Mouse (Mus musculus): Measurements from ENCODE around the gene Acly. TPM values are rescaled to one million over a fixed set of nuclear protein-coding genes. Genes with fewer than 3 reads are reported as not detected.

Gene Acly
- polyA plus RNA-seq, 1 experiment from 2014 or later: 219 TPM

DNA sequence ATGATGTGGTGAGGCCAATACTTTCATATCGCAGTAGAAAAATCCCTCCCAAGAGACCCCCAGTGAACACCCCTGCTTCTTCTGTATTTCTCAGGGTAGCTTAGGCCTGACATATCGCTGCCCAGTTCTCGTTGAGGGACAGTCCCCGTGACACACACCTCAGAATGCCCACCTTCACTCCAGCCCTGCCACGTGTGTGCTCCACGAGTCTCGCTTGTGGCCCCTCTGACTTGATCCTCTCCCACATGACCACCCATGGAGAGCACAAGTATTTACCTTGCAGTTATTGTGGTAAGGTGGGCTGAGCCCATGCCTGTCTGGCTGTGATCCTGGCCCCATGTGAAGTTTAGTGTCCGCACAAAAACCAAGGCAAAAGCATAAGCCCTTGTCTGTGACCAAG is 40.9 kb upstream of the Acly start:
- DNase-seq (no peak), ATAC-seq (ENCODE audit: low FRiP score, low TSS enrichment) (no peak)
- Histone ChIP-seq H3K36me3 (ENCODE audit: control insufficient read depth, insufficient read depth, low read length) (no peaks in the 10 kb centered on the region), H3K4me1 (ENCODE audit: control insufficient read depth, insufficient read depth, low read length) (0 out of 2 replicates have a peak, but pooled peaks cover 9% of the 10 kb centered on the region), H3K27ac (replicated peaks; ENCODE audit: low read depth, low read length) (no peak overlapping the region), H3K4me2 (ENCODE audit: low read length) (no peak overlapping the region), H3K27me3 (ENCODE audit: control insufficient read depth, insufficient read depth, low read length) (peaks cover 5% of the 10 kb centered on the region; the same call in 1 of the 2 replicates), H3K9ac (replicated peaks; ENCODE audit: low read length) (no peak overlapping the region), H3K9me3 (ENCODE audit: control insufficient read depth, low read length) (no peaks in the 10 kb centered on the region), H3K4me3 (replicated peaks; ENCODE audit: low read depth, low read length) (no peak overlapping the region)
- 85% methylated on average over 8 of the region's 8 CpGs for WGBS

DNA sequence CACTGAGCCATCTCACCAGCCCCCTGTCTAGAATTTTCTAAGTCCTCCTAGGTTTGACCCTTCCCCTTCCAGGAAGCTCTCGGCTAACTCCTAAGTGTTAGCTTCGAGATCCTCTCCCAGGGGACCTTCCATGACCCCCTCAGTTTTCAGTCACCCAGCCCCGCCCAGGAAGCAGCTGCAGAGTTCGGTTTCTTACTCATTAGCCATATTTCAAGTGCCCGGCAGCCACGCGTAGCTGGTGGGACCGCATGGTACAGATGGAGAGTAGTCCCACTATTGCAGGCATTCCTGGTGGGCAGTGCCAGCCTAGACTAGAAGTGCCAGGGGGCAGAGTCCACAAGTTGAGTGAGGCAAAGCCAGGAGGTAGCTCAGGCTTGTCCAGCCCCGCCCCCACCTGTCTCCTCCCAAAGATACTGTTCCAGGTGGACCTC is 40.0 kb upstream of the Acly start:
- no peak for ATAC-seq (ENCODE audit: low FRiP score, low TSS enrichment)
- Histone ChIP-seq H3K36me3 (ENCODE audit: control insufficient read depth, insufficient read depth, low read length) (no peaks in the 10 kb centered on the region), H3K27me3 (ENCODE audit: control insufficient read depth, insufficient read depth, low read length) (peaks cover 5% of the 10 kb centered on the region; the same call in 1 of the 2 replicates), H3K4me2 (ENCODE audit: low read length) (no peak overlapping the region), H3K9me3 (ENCODE audit: control insufficient read depth, low read length) (no peaks in the 10 kb centered on the region), H3K4me1 (ENCODE audit: control insufficient read depth, insufficient read depth, low read length) (0 out of 2 replicates have a peak, but pooled peaks cover 9% of the 10 kb centered on the region), H3K4me3 (replicated peaks; ENCODE audit: low read depth, low read length) (no peak overlapping the region), H3K9ac (replicated peaks; ENCODE audit: low read length) (no peak overlapping the region), H3K27ac (replicated peaks; ENCODE audit: low read depth, low read length) (no peak overlapping the region)
- no peak for DNase-seq
- WGBS: 74% methylated on average over 9 of the region's 9 CpGs

DNA sequence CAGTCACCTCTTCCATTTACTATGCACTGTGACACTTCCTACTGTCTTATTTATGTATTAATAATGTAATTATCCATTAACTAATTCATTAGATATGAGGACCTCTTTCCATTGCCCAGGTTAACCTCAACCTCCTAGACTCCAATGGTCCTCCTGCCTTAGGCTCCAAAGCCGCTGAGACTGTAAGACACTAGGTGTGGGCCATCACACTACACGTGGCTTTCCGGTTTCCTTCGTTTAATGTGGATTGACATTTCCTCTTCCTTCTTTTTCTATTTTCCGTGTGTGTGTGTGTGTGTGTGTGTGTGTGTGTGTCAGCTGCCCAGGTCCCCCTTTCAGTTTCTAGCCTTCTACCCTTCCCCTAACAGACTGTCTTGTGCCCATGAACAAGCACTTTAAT is 39.4 kb upstream of the Acly start:
- Histone ChIP-seq H3K4me1 (ENCODE audit: control insufficient read depth, insufficient read depth, low read length) (0 out of 2 replicates have a peak, but pooled peaks cover 9% of the 10 kb centered on the region), H3K4me3 (replicated peaks; ENCODE audit: low read depth, low read length) (no peak overlapping the region), H3K36me3 (ENCODE audit: control insufficient read depth, insufficient read depth, low read length) (no peaks in the 10 kb centered on the region), H3K4me2 (ENCODE audit: low read length) (no peak overlapping the region), H3K27ac (replicated peaks; ENCODE audit: low read depth, low read length) (no peak overlapping the region), H3K27me3 (ENCODE audit: control insufficient read depth, insufficient read depth, low read length) (peaks cover 5% of the 10 kb centered on the region; the same call in 1 of the 2 replicates), H3K9ac (replicated peaks; ENCODE audit: low read length) (no peak overlapping the region), H3K9me3 (ENCODE audit: control insufficient read depth, low read length) (no peaks in the 10 kb centered on the region)
- DNase-seq (no peak), ATAC-seq (ENCODE audit: low FRiP score, low TSS enrichment) (no peak)
- WGBS: 89% methylated on average over 5 of the region's 5 CpGs

DNA sequence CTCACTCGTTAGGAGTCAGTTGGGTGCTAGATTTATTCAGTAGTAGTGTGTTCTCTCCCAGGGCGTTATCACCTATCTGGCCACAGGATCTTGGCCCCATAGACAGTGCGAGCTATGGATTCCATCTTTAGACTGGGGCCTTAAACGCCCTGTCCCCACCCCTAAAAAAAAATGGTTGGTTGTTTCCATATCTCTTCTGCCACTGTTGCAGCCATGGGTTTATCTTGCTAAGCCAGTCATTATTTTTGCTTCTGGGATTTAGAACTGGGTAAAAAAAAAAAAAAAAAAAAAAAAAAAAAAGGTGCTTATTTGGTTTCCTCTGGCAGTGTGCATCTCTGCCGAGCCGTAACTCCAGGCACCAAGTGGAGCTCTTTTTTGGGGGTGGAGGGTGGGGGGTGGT is 36.9 kb upstream of the Acly start:
- Histone ChIP-seq H3K36me3 (ENCODE audit: control insufficient read depth, insufficient read depth, low read length) (no peaks in the 10 kb centered on the region), H3K4me2 (ENCODE audit: low read length) (no peak overlapping the region), H3K4me3 (replicated peaks; ENCODE audit: low read depth, low read length) (no peak overlapping the region), H3K9me3 (ENCODE audit: control insufficient read depth, low read length) (no peaks in the 10 kb centered on the region), H3K9ac (replicated peaks; ENCODE audit: low read length) (no peak overlapping the region), H3K27ac (replicated peaks; ENCODE audit: low read depth, low read length) (no peak overlapping the region), H3K4me1 (ENCODE audit: control insufficient read depth, insufficient read depth, low read length) (no peaks in the 10 kb centered on the region), H3K27me3 (ENCODE audit: control insufficient read depth, insufficient read depth, low read length) (no peaks in the 10 kb centered on the region)
- DNase-seq (no peak), ATAC-seq (ENCODE audit: low FRiP score, low TSS enrichment) (no peak)
- WGBS: 94% methylated on average over 6 of the region's 6 CpGs

DNA sequence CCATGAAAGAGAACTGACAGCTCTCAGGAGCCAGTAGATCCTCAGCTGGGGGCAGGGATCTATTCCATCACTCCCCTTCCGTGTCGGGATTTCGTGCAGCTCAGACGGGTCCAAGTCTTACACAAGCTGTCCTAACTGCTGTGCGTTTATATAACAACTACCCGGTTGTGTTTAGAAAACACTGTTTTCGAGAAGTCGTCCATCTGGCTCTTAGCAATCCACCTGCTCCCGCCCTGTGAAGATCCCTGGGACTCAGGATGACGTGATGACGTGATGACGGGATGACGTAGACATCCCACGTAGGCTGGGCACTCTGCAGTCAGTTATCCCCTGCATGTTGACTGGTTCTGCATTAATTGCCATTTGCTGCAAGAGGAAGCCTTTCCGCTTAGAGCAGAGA is 36.5 kb upstream of the Acly start:
- no peak overlapping the region for H3K9ac ChIP-seq (replicated peaks; ENCODE audit: low read length)
- H3K9me3 ChIP-seq (ENCODE audit: control insufficient read depth, low read length): no peaks in the 10 kb centered on the region
- DNase-seq (no peak), ATAC-seq (ENCODE audit: low FRiP score, low TSS enrichment) (no peak)
- H3K4me1 ChIP-seq (ENCODE audit: control insufficient read depth, insufficient read depth, low read length): no peaks in the 10 kb centered on the region
- H3K27ac ChIP-seq (replicated peaks; ENCODE audit: low read depth, low read length): no peak overlapping the region
- H3K4me3 ChIP-seq (replicated peaks; ENCODE audit: low read depth, low read length): no peak overlapping the region
- H3K4me2 ChIP-seq (ENCODE audit: low read length): no peak overlapping the region
- no peaks in the 10 kb centered on the region for H3K36me3 ChIP-seq (ENCODE audit: control insufficient read depth, insufficient read depth, low read length)
- no peaks in the 10 kb centered on the region for H3K27me3 ChIP-seq (ENCODE audit: control insufficient read depth, insufficient read depth, low read length)
- 86% methylated on average over 15 of the region's 15 CpGs for WGBS

DNA sequence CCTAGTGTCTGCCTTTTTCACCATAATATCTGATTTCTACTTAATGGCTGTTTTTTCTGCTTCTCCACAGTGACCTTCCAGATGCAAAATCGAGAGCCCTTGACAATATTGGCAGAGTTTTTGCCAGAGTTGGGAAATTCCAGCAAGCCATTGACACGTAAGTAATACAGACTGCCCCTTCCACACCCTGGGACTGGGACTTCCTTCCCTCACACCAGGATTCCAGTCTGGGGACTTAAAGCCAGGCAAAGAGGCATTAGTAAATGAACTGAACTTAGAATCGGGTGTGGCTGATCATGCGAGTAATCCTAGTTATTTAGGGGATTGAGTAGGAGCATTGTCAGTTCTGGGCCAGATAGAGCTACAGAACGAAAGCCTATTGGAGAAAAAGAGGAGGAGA is 33.9 kb upstream of the Acly start:
- H3K4me1 ChIP-seq (ENCODE audit: control insufficient read depth, insufficient read depth, low read length): no peaks in the 10 kb centered on the region
- no peak overlapping the region for H3K4me3 ChIP-seq (replicated peaks; ENCODE audit: low read depth, low read length)
- H3K27ac ChIP-seq (replicated peaks; ENCODE audit: low read depth, low read length): no peak overlapping the region
- H3K27me3 ChIP-seq (ENCODE audit: control insufficient read depth, insufficient read depth, low read length): no peaks in the 10 kb centered on the region
- H3K9me3 ChIP-seq (ENCODE audit: control insufficient read depth, low read length): no peaks in the 10 kb centered on the region
- H3K36me3 ChIP-seq (ENCODE audit: control insufficient read depth, insufficient read depth, low read length): no peaks in the 10 kb centered on the region
- H3K4me2 ChIP-seq (ENCODE audit: low read length): no peak overlapping the region
- ATAC-seq (ENCODE audit: low FRiP score, low TSS enrichment): no peak
- no peak overlapping the region for H3K9ac ChIP-seq (replicated peaks; ENCODE audit: low read length)
- DNase-seq: no peak
- WGBS: 57% methylated on average over 5 of the region's 5 CpGs

DNA sequence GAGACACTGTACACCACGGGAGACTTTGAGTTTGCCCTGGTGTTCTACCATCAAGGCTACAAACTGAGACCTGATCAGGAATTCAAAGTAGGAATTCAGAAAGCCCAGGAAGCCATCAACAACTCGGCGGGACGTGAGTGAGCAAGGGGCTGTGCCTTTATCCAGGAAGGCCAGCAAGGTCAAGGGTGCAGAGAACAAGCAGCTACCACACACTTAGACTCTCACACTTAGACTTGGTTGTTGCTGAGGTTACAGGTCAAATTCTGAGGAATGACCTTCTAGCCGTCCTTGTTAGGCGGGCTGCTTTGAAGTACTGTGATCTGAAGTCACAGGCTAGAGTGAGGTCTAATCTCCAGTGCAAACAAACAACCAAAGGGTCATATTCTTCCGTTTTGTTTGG is 31.7 kb upstream of the Acly start:
- 55% methylated on average over 7 of the region's 7 CpGs for WGBS
- ATAC-seq (ENCODE audit: low FRiP score, low TSS enrichment) (no peak), DNase-seq (no peak)
- Histone ChIP-seq H3K36me3 (ENCODE audit: control insufficient read depth, insufficient read depth, low read length) (no peaks in the 10 kb centered on the region), H3K27ac (replicated peaks; ENCODE audit: low read depth, low read length) (no peak overlapping the region), H3K4me2 (ENCODE audit: low read length) (no peak overlapping the region), H3K9me3 (ENCODE audit: control insufficient read depth, low read length) (no peaks in the 10 kb centered on the region), H3K9ac (replicated peaks; ENCODE audit: low read length) (no peak overlapping the region), H3K4me1 (ENCODE audit: control insufficient read depth, insufficient read depth, low read length) (no peaks in the 10 kb centered on the region), H3K27me3 (ENCODE audit: control insufficient read depth, insufficient read depth, low read length) (no peaks in the 10 kb centered on the region), H3K4me3 (replicated peaks; ENCODE audit: low read depth, low read length) (no peak overlapping the region)

DNA sequence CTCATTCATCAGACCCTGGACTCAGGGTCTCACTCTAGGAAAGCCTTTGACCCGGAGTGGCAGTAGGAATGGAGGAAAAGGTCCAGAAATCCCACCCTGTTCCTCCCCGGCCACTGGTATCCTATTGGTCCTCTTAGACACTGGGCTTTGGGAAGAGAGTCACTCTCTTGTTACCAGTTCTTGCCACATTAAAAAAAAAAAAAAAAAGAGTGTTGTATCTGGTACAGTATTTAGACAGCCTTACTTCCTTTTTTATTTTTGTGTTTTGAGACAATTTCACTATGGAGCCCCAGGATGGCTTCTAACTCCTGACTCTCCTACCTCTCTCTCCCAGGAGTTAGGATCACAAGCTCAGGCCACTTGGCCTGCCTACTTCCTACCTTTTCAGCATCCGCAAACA is 29.8 kb upstream of the Acly start:
- Histone ChIP-seq H3K9ac (replicated peaks; ENCODE audit: low read length) (no peak overlapping the region), H3K36me3 (ENCODE audit: control insufficient read depth, insufficient read depth, low read length) (no peaks in the 10 kb centered on the region), H3K27ac (replicated peaks; ENCODE audit: low read depth, low read length) (no peak overlapping the region), H3K4me3 (replicated peaks; ENCODE audit: low read depth, low read length) (no peak overlapping the region), H3K4me1 (ENCODE audit: control insufficient read depth, insufficient read depth, low read length) (no peaks in the 10 kb centered on the region), H3K9me3 (ENCODE audit: control insufficient read depth, low read length) (no peaks in the 10 kb centered on the region), H3K27me3 (ENCODE audit: control insufficient read depth, insufficient read depth, low read length) (no peaks in the 10 kb centered on the region), H3K4me2 (ENCODE audit: low read length) (no peak overlapping the region)
- no peak for ATAC-seq (ENCODE audit: low FRiP score, low TSS enrichment)
- 74% methylated on average over 3 of the region's 3 CpGs for WGBS
- no peak for DNase-seq

DNA sequence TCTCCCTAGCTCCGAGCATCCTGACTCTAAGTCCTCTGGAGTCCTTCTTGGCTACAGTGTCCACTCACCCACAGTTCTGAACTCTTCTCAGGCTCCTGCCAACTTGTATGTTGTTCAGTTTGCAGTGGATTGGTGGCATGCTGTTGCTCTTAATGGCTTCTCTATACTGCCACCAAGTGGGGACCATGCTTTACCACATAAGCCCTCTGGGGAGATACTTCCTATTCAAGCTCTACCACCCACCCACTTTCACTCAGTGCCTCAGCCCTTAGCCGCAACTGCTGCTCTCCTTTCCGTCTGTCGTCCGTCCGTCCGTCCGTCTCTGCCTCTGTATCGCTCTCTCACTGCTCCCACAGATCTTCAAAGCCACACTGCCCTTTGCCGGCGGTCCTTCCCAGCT is 27.8 kb upstream of the Acly start:
- no peak for ATAC-seq (ENCODE audit: low FRiP score, low TSS enrichment)
- Histone ChIP-seq H3K9me3 (ENCODE audit: control insufficient read depth, low read length) (no peaks in the 10 kb centered on the region), H3K4me2 (ENCODE audit: low read length) (peak overlapping the region; percentile 30; the same call in 1 of the 2 replicates), H3K9ac (replicated peaks; ENCODE audit: low read length) (no peak overlapping the region), H3K27me3 (ENCODE audit: control insufficient read depth, insufficient read depth, low read length) (no peaks in the 10 kb centered on the region), H3K27ac (replicated peaks; ENCODE audit: low read depth, low read length) (no peak overlapping the region), H3K36me3 (ENCODE audit: control insufficient read depth, insufficient read depth, low read length) (no peaks in the 10 kb centered on the region), H3K4me1 (ENCODE audit: control insufficient read depth, insufficient read depth, low read length) (no peaks in the 10 kb centered on the region), H3K4me3 (replicated peaks; ENCODE audit: low read depth, low read length) (no peak overlapping the region)
- DNase-seq: peak; percentile 87
- WGBS: 17% methylated on average over 11 of the region's 11 CpGs
